Mouse (Mus musculus) brown adipose tissue, adult 24 weeks (tissue): ENCODE data around the gene Padi6. TPM values are rescaled to one million over a fixed set of nuclear protein-coding genes. Genes with fewer than 3 reads are reported as not detected.
A peak's percentile ranks its signal among the peaks of the same experiment; 100 is the strongest.

Experiments
- H3K27ac ChIP-seq: fragments of 200-500 bp; replicated peaks from 2 replicates; pipeline ENCODE4 v1.5.1; 2012; ENCODE audit warnings: low read depth, mild to moderate bottlenecking, low read length
- H3K4me1 ChIP-seq: fragments of 200-500 bp; 2 replicates; pipeline ENCODE4 v1.6.1; 2012; ENCODE audit warnings: low read length, mixed read lengths; ENCODE audit not compliant: control insufficient read depth, insufficient read depth, insufficient read length
- H3K4me3 ChIP-seq: fragments of 200-500 bp; 2 replicates; pipeline ENCODE4 v1.5.1; 2012; ENCODE audit warnings: low read depth, mild to moderate bottlenecking, low read length, moderate library complexity; ENCODE audit not compliant: insufficient read depth
- polyA plus RNA-seq: library from polyadenylated mRNA; stranded (reverse); fragments of >200 nt; gene quantifications from 2 replicates; pipeline ENCODE4 v1.2.4, GENCODE M21; 2012; ENCODE audit not compliant: missing spikeins, insufficient read depth, insufficient read length

The Padi6 gene
- polyA plus RNA-seq, 1 experiment, result not detected

- Histone ChIP-seq H3K27ac (no peak overlapping the region), H3K4me3 (no peak overlapping the region), H3K4me1 (no peaks in the 10 kb centered on the region)
These were observed 52.4 kb downstream of the Padi6 start for GRCm38 (mm10) chr4:140689873-140690655.

- no peak overlapping the region for H3K4me3 ChIP-seq
- peaks cover under 1% of the 10 kb centered on the region; the same call in 1 of the 2 replicates for H3K4me1 ChIP-seq
- H3K27ac ChIP-seq, result no peak overlapping the region
These were observed 53.5 kb downstream of the Padi6 start for GRCm38 (mm10) chr4:140688826-140689425.

- Histone ChIP-seq H3K4me1 (peaks cover 2% of the 10 kb centered on the region; the same call in 1 of the 2 replicates), H3K27ac (no peak overlapping the region), H3K4me3 (no peak overlapping the region)
These were observed 54.2 kb downstream of the Padi6 start for GRCm38 (mm10) chr4:140688044-140688825.

DNA sequence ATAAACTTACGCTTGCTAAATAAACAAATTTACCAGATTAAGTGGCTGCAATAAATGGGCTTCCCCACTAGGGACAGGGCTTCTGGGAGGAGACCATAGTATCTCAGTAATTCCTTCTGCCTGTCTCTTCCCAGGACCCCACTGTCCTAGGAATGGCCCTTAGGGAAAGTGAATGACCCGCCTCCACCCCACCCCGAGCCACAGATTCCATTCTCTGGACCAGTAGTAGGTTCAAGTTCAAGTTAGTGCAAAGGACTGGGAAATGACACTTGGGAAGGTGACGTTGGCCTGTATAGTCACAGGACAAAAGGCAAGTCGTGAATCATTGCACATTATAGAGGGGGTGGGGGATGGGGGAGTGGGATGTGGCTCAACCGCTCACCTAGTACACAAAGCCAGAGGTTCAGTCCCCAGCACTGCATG, 57.6 kb downstream of the Padi6 start:
- Histone ChIP-seq H3K4me3 (no peak overlapping the region), H3K27ac (no peak overlapping the region)

GRCm38 (mm10) chr4:140684141-140684871, 58.1 kb downstream of the Padi6 start:
- H3K27ac ChIP-seq, result peak overlapping the region; percentile 34; the same call in 1 of the 2 replicates
- no peak overlapping the region for H3K4me3 ChIP-seq
- peaks cover 2% of the 10 kb centered on the region; the same call in 1 of the 2 replicates for H3K4me1 ChIP-seq

More for the DNA sequence above, 57.6 kb downstream of the Padi6 start:
- H3K4me1 ChIP-seq, result peaks cover 2% of the 10 kb centered on the region; the same call in 1 of the 2 replicates

GRCm38 (mm10) chr4:140683608-140684007, 58.8 kb downstream of the Padi6 start:
- Histone ChIP-seq H3K4me3 (no peak overlapping the region), H3K4me1 (peaks cover 2% of the 10 kb centered on the region; the same call in 1 of the 2 replicates), H3K27ac (peak overlapping the region; percentile 34; the same call in 1 of the 2 replicates)

DNA sequence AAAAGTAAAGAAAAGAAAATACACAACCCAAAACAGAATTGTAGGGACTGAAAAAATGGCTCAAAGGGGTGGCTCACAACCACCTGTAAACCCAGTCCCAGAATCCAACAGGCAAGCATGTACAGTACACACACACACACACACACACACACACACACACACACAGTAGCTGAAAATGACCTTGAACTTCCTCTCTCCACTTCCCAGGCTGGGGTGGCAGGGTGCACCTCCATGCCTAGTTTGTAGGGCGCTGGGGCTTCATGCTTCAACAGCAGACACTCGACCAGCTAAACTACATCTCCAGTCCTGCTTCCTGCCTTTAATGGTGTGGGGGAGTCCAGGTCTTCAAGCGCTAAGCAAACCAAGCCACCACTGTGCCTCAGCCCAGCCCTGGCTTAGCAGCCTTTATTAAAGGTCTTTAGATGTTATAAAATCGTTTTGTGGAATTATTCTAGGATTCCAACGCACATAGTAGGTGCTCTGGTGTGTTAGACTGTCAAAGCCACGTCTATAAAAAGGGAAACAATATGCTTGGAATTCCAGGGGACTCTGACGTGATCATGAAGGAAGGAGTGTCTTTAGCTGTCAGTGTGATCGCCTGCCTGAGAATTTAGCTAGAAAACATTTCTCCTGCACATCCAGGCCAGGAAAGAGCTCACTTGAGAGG, 61.6 kb downstream of the Padi6 start:
- Histone ChIP-seq H3K4me3 (no peak overlapping the region), H3K4me1 (peaks cover 2% of the 10 kb centered on the region; the same call in 1 of the 2 replicates), H3K27ac (no peak overlapping the region)

- H3K27ac ChIP-seq, result no peak overlapping the region
- no peak overlapping the region for H3K4me3 ChIP-seq
- peaks cover 2% of the 10 kb centered on the region; the same call in 1 of the 2 replicates for H3K4me1 ChIP-seq
These were observed 62.6 kb downstream of the Padi6 start for GRCm38 (mm10) chr4:140679723-140680380.

DNA sequence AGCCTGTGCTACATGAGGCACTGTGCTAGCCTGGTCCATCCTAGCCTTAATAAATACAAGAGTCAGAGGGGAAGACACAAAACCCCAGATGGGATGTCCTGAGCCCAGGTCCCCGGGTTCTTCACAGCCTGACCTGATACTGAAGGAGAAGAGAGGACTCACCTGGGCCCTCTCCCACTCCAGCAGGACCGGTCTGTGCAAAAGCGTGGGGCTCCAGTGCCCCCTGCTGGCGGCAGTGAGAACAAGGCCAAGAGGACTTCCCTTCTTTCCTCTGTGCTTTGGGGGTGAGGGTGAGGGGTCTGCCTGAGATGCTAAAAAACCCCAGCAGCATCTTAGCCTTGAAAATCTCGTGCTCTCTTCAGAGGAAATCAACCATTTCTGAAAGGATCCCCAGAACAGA, 63.4 kb downstream of the Padi6 start:
- Histone ChIP-seq H3K4me1 (peaks cover 2% of the 10 kb centered on the region; the same call in 1 of the 2 replicates), H3K4me3 (no peak overlapping the region), H3K27ac (no peak overlapping the region)

Other genes starting within 250 kb of the Padi6 start
- gene Arhgef10l, start 76.6 kb downstream of the Padi6 start, polyA plus RNA-seq, result 2.2 and 3.3 TPM in 2 replicates
- gene Rcc2, start 42.1 kb downstream of the Padi6 start, polyA plus RNA-seq, result 8.8 and 9.9 TPM in 2 replicates
- 0.99 TPM in 1 of 2 replicates, not detected in the other for gene Padi4, start 31.6 kb upstream of the Padi6 start, polyA plus RNA-seq
- gene Padi3, start 68.0 kb upstream of the Padi6 start, polyA plus RNA-seq, result not detected in 2 replicates
- gene Padi1, start 103.1 kb upstream of the Padi6 start, polyA plus RNA-seq, result not detected in 2 replicates
- gene Padi2, start 163.7 kb upstream of the Padi6 start, polyA plus RNA-seq, result 1.6 and 2.5 TPM in 2 replicates
- gene Sdhb, start 218.6 kb upstream of the Padi6 start, polyA plus RNA-seq, result 2,044 and 2,390 TPM in 2 replicates
- 6.7 and 6.8 TPM in 2 replicates for gene Atp13a2, start 244.2 kb upstream of the Padi6 start, polyA plus RNA-seq